Mouse (Mus musculus): ENCODE results near the gene Steap1. TPM values are rescaled to one million over a fixed set of nuclear protein-coding genes. Genes with fewer than 3 reads are reported as not detected.

The Steap1 gene
- not detected in 2 replicates for total RNA-seq (2015)
- total RNA-seq (2017) = not detected in 2 replicates

GRCm38 (mm10) chr5:5748866-5749682 is at the start of gene Steap1:
Steap1 (minus strand) TSS chr5:5749326.
- ATAC-seq (ENCODE audit: poor library complexity, severe bottlenecking) = peak; percentile 60

- no peak for ATAC-seq (ENCODE audit: poor library complexity, severe bottlenecking)
Observed at GRCm38 (mm10) chr5:5787106-5787505, 38.0 kb upstream of the Steap1 start.

GRCm38 (mm10) chr5:5756392-5757019 is 7.4 kb upstream of the Steap1 start:
- ATAC-seq (ENCODE audit: poor library complexity, severe bottlenecking) = no peak

- ATAC-seq (ENCODE audit: poor library complexity, severe bottlenecking) = 0 out of 2 replicates have a peak, but pooled peaks have one; percentile 51
Observed at GRCm38 (mm10) chr5:5755039-5755438, 5.9 kb upstream of the Steap1 start.

- no peak for ATAC-seq (ENCODE audit: poor library complexity, severe bottlenecking)
Observed at GRCm38 (mm10) chr5:5749772-5750222, 671 bp upstream of the Steap1 start.

- ATAC-seq (ENCODE audit: poor library complexity, severe bottlenecking) = no peak
Observed at GRCm38 (mm10) chr5:5734445-5734844, 14.7 kb downstream of the Steap1 start.

- no peak for ATAC-seq (ENCODE audit: poor library complexity, severe bottlenecking)
Observed at GRCm38 (mm10) chr5:5732858-5733257, 16.3 kb downstream of the Steap1 start.

- ATAC-seq (ENCODE audit: poor library complexity, severe bottlenecking) = no peak
Observed at GRCm38 (mm10) chr5:5732208-5732607, 16.9 kb downstream of the Steap1 start.

- ATAC-seq (ENCODE audit: poor library complexity, severe bottlenecking) = no peak
Observed at GRCm38 (mm10) chr5:5729904-5730303, 19.2 kb downstream of the Steap1 start.

- ATAC-seq (ENCODE audit: poor library complexity, severe bottlenecking) = no peak
Observed at GRCm38 (mm10) chr5:5722217-5722616, 26.9 kb downstream of the Steap1 start.

- ATAC-seq (ENCODE audit: poor library complexity, severe bottlenecking) = no peak
Observed at GRCm38 (mm10) chr5:5711032-5711431, 38.1 kb downstream of the Steap1 start.

GRCm38 (mm10) chr5:5707341-5708278 is 41.5 kb downstream of the Steap1 start:
- no peak for ATAC-seq (ENCODE audit: poor library complexity, severe bottlenecking)

GRCm38 (mm10) chr5:5705019-5705418 is 44.1 kb downstream of the Steap1 start:
- ATAC-seq (ENCODE audit: poor library complexity, severe bottlenecking) = no peak

GRCm38 (mm10) chr5:5700386-5700785 is 48.7 kb downstream of the Steap1 start:
- ATAC-seq (ENCODE audit: poor library complexity, severe bottlenecking) = no peak

GRCm38 (mm10) chr5:5698830-5699229 is 50.3 kb downstream of the Steap1 start:
- no peak for ATAC-seq (ENCODE audit: poor library complexity, severe bottlenecking)

GRCm38 (mm10) chr5:5695401-5695942 is 53.7 kb downstream of the Steap1 start:
- no peak for ATAC-seq (ENCODE audit: poor library complexity, severe bottlenecking)

- no peak for ATAC-seq (ENCODE audit: poor library complexity, severe bottlenecking)
Observed at GRCm38 (mm10) chr5:5693956-5694653, 55.0 kb downstream of the Steap1 start, which contains the start of gene Steap2. Steap2 (minus strand) TSS chr5:5694578.

- no peak for ATAC-seq (ENCODE audit: poor library complexity, severe bottlenecking)
Observed at GRCm38 (mm10) chr5:5693541-5693955, 55.6 kb downstream of the Steap1 start.

- ATAC-seq (ENCODE audit: poor library complexity, severe bottlenecking) = no peak
Observed at GRCm38 (mm10) chr5:5692167-5692738, 56.9 kb downstream of the Steap1 start.
